Mouse (Mus musculus) E14TG2a.4 (cell line): ENCODE results near the gene Stx8.

Source experiments
- H3K27me3 ChIP-seq: 2 replicates; pipeline ENCODE4 v1.6.1; 2014; ENCODE audit warnings: low read length, control low read depth; ENCODE audit not compliant: insufficient read depth
- H3K36me3 ChIP-seq: 2 replicates; pipeline ENCODE4 v1.6.1; 2014; ENCODE audit warnings: low read length, control low read depth; ENCODE audit not compliant: insufficient read depth
- H3K4me1 ChIP-seq: replicated peaks from 2 replicates; pipeline ENCODE4 v1.6.1; 2014; ENCODE audit warnings: low read depth, low read length, control low read depth
- H3K4me3 ChIP-seq: replicated peaks from 2 replicates; pipeline ENCODE4 v1.5.1; 2014; ENCODE audit warnings: mild to moderate bottlenecking, low read length
- H3K9me3 ChIP-seq: 2 replicates; pipeline ENCODE4 v1.6.1; 2014; ENCODE audit warnings: low read length, control low read depth
- CTCF ChIP-seq: conservative IDR thresholded peaks from 2 replicates; pipeline ENCODE4 v1.5.1; 2014; ENCODE audit warnings: low read length
- NANOG ChIP-seq: IDR thresholded peaks from 2 replicates; pipeline ENCODE4 v1.6.1; 2014; ENCODE audit warnings: borderline replicate concordance, low read length, mixed read lengths
- POU5F1 ChIP-seq: IDR thresholded peaks from 2 replicates; pipeline ENCODE4 v1.6.1; 2014; ENCODE audit warnings: low read length, borderline replicate concordance

The Stx8 gene

GRCm38 (mm10) chr11:68190849-68191248, 224.9 kb downstream of the Stx8 start:
- Histone ChIP-seq H3K36me3 (no peaks in the 10 kb centered on the region), H3K27me3 (no peaks in the 10 kb centered on the region), H3K4me3 (no peak overlapping the region), H3K9me3 (no peaks in the 10 kb centered on the region), H3K4me1 (peaks cover 18% of the 10 kb centered on the region)
- TF ChIP-seq NANOG (no peak), CTCF (no peak), POU5F1 (no peak)

GRCm38 (mm10) chr11:68195168-68195567, 229.2 kb downstream of the Stx8 start:
- Histone ChIP-seq H3K4me1 (peaks cover 13% of the 10 kb centered on the region), H3K27me3 (no peaks in the 10 kb centered on the region), H3K36me3 (no peaks in the 10 kb centered on the region), H3K9me3 (no peaks in the 10 kb centered on the region), H3K4me3 (no peak overlapping the region)
- TF ChIP-seq POU5F1 (no peak), CTCF (no peak), NANOG (no peak)

GRCm38 (mm10) chr11:68195693-68196176, 229.7 kb downstream of the Stx8 start:
- no peak overlapping the region for H3K4me3 ChIP-seq
- H3K27me3 ChIP-seq: no peaks in the 10 kb centered on the region
- H3K4me1 ChIP-seq: peaks cover 13% of the 10 kb centered on the region
- H3K9me3 ChIP-seq: no peaks in the 10 kb centered on the region
- H3K36me3 ChIP-seq: no peaks in the 10 kb centered on the region
- no peak for TF ChIP-seq NANOG
- TF ChIP-seq CTCF: no peak
- no peak for TF ChIP-seq POU5F1

GRCm38 (mm10) chr11:68196566-68196965, 230.6 kb downstream of the Stx8 start:
- no peaks in the 10 kb centered on the region for H3K9me3 ChIP-seq
- H3K27me3 ChIP-seq: no peaks in the 10 kb centered on the region
- H3K4me1 ChIP-seq: peaks cover 13% of the 10 kb centered on the region
- no peak overlapping the region for H3K4me3 ChIP-seq
- TF ChIP-seq NANOG (no peak), POU5F1 (no peak), CTCF (no peak)
- no peaks in the 10 kb centered on the region for H3K36me3 ChIP-seq

GRCm38 (mm10) chr11:68197471-68197870, 231.5 kb downstream of the Stx8 start:
- H3K9me3 ChIP-seq: no peaks in the 10 kb centered on the region
- no peaks in the 10 kb centered on the region for H3K27me3 ChIP-seq
- H3K36me3 ChIP-seq: no peaks in the 10 kb centered on the region
- H3K4me1 ChIP-seq: peaks cover 20% of the 10 kb centered on the region
- TF ChIP-seq NANOG (no peak), CTCF (no peak), POU5F1 (no peak)
- no peak overlapping the region for H3K4me3 ChIP-seq

- TF ChIP-seq CTCF (no peak), NANOG (no peak), POU5F1 (no peak)
- no peaks in the 10 kb centered on the region for H3K36me3 ChIP-seq
- H3K4me1 ChIP-seq: peaks cover 24% of the 10 kb centered on the region
- no peak overlapping the region for H3K4me3 ChIP-seq
- H3K27me3 ChIP-seq: no peaks in the 10 kb centered on the region
- no peaks in the 10 kb centered on the region for H3K9me3 ChIP-seq
Observed at GRCm38 (mm10) chr11:68198696-68199095, 232.7 kb downstream of the Stx8 start.

- Histone ChIP-seq H3K9me3 (no peaks in the 10 kb centered on the region), H3K27me3 (no peaks in the 10 kb centered on the region), H3K4me3 (no peak overlapping the region), H3K36me3 (peaks cover 3% of the 10 kb centered on the region; the same call in 1 of the 2 replicates), H3K4me1 (peaks cover 26% of the 10 kb centered on the region)
- TF ChIP-seq NANOG (no peak), POU5F1 (no peak), CTCF (no peak)
Observed at GRCm38 (mm10) chr11:68199103-68199502, 233.1 kb downstream of the Stx8 start.

GRCm38 (mm10) chr11:68199801-68200423, 233.9 kb downstream of the Stx8 start:
- H3K27me3 ChIP-seq: no peaks in the 10 kb centered on the region
- TF ChIP-seq NANOG (no peak), POU5F1 (no peak), CTCF (no peak)

GRCm38 (mm10) chr11:68200500-68200899, 234.5 kb downstream of the Stx8 start:
- no peaks in the 10 kb centered on the region for H3K9me3 ChIP-seq
- TF ChIP-seq POU5F1: no peak
- no peak for TF ChIP-seq NANOG
- no peak for TF ChIP-seq CTCF
- H3K36me3 ChIP-seq: peaks cover 17% of the 10 kb centered on the region
- H3K4me1 ChIP-seq: peaks cover 24% of the 10 kb centered on the region
- no peaks in the 10 kb centered on the region for H3K27me3 ChIP-seq
- no peak overlapping the region for H3K4me3 ChIP-seq

More at GRCm38 (mm10) chr11:68199801-68200423, 233.9 kb downstream of the Stx8 start:
- peaks cover 11% of the 10 kb centered on the region; the same call in 1 of the 2 replicates for H3K36me3 ChIP-seq
- no peaks in the 10 kb centered on the region for H3K9me3 ChIP-seq
- H3K4me3 ChIP-seq: no peak overlapping the region
- H3K4me1 ChIP-seq: peaks cover 26% of the 10 kb centered on the region
